8 mouse cellular contexts compared by ENCODE assay signal in the genomic region with DNA sequence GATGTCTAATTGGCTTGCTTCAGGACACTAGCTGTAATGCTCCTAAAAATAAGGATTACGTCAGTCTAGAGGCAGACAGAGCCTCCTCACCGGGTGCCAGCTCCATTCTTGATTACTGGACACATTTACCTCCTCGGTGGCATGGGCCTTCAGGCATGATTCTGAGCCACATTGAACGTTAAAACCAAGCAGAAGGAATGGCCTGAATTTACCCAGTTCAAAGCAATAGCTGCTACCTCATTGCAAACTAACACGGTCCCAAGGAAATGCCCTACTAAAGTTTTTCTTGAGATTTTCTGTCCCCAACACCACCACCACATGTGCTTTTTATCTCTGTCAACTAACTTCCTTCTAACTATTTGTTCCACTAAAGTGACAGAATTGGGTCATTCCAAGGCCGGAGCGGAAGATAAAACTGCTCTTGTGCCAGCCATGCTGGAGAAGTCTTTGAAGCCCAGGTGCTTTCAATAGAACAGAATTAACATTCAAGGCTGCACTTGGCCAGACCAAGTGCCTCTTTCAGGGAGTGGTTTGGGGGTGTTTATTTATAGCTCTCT.
DNase-seq lines count a peak whose midpoint lies in the region; ATAC-seq lines count a peak whose summit lies in the region.

No protein-coding gene starts in this region.

- 22% methylated on average over 7 of the region's 7 CpGs for WGBS in forebrain, embryonic 13.5 days
- 52% methylated on average over 7 of the region's 7 CpGs for whole genome bisulfite sequencing in hindbrain, embryonic 15.5 days
- WGBS in neural tube, embryonic 11.5 days: 65% methylated on average over 7 of the region's 7 CpGs

- ATAC-seq in forebrain, embryonic 13.5 days: peak; percentile 92
- ATAC-seq in hindbrain, embryonic 15.5 days (ENCODE audit: low FRiP score, low read depth): peak; percentile 79
- ATAC-seq in neural tube, embryonic 11.5 days (ENCODE audit: insufficient read depth, low FRiP score, low TSS enrichment): peak; percentile 74
- no peak for ATAC-seq in inflammation-experienced regulatory T-cells, adult 6 months

- H3K9ac ChIP-seq in forebrain, embryonic 13.5 days: no peak overlapping the region
- H3K9ac ChIP-seq in hindbrain, embryonic 15.5 days: no peak overlapping the region
- no peak overlapping the region for H3K9ac ChIP-seq in neural tube, embryonic 11.5 days (ENCODE audit: low read length)

- peaks cover 13% of the 10 kb centered on the region for H3K4me1 ChIP-seq in forebrain, embryonic 13.5 days
- H3K4me1 ChIP-seq in hindbrain, embryonic 15.5 days (replicated peaks): no peaks in the 10 kb centered on the region
- no peaks in the 10 kb centered on the region for H3K4me1 ChIP-seq in neural tube, embryonic 11.5 days (ENCODE audit: control insufficient read depth, insufficient read depth, low read length)

- peak overlapping the region; percentile 72 for H3K27ac ChIP-seq in forebrain, embryonic 13.5 days
- peak overlapping the region; percentile 25; the same call in 1 of the 2 replicates for H3K27ac ChIP-seq in hindbrain, embryonic 15.5 days (replicated peaks)
- H3K27ac ChIP-seq in neural tube, embryonic 11.5 days (ENCODE audit: low read depth, low read length): no peak overlapping the region

- no peak overlapping the region for H3K4me2 ChIP-seq in forebrain, embryonic 13.5 days
- H3K4me2 ChIP-seq in hindbrain, embryonic 15.5 days: no peak overlapping the region
- H3K4me2 ChIP-seq in neural tube, embryonic 11.5 days (ENCODE audit: low read depth): no peak overlapping the region

- no peaks in the 10 kb centered on the region; the same call in 1 of the 2 replicates for H3K9me3 ChIP-seq in forebrain, embryonic 13.5 days (replicated peaks)
- H3K9me3 ChIP-seq in hindbrain, embryonic 15.5 days: no peaks in the 10 kb centered on the region
- no peaks in the 10 kb centered on the region for H3K9me3 ChIP-seq in neural tube, embryonic 11.5 days (ENCODE audit: control insufficient read depth, low read length)

- H3K27me3 ChIP-seq in forebrain, embryonic 13.5 days: no peaks in the 10 kb centered on the region
- no peaks in the 10 kb centered on the region for H3K27me3 ChIP-seq in hindbrain, embryonic 15.5 days
- no peaks in the 10 kb centered on the region for H3K27me3 ChIP-seq in neural tube, embryonic 11.5 days (ENCODE audit: control insufficient read depth, insufficient read depth, low read length)

- no peaks in the 10 kb centered on the region for H3K36me3 ChIP-seq in forebrain, embryonic 13.5 days (ENCODE audit: poor library complexity, severe bottlenecking)
- H3K36me3 ChIP-seq in hindbrain, embryonic 15.5 days: no peaks in the 10 kb centered on the region
- H3K36me3 ChIP-seq in neural tube, embryonic 11.5 days (ENCODE audit: control insufficient read depth, insufficient read depth, low read length): no peaks in the 10 kb centered on the region

- peak; percentile 14 for DNase-seq in kidney, postnatal 14 days
- DNase-seq in kidney, adult 18-20 months: no peak
- DNase-seq in brain, adult 2 months (ENCODE audit: low read depth, low spot score): peak; percentile 93
- DNase-seq in neural tube, embryonic 11.5 days (ENCODE audit: low spot score): no peak
- DNase-seq in thymus, postnatal 36 days: no peak

- H3K4me3 ChIP-seq in forebrain, embryonic 13.5 days: no peak overlapping the region
- H3K4me3 ChIP-seq in hindbrain, embryonic 15.5 days: no peak overlapping the region
- H3K4me3 ChIP-seq in neural tube, embryonic 11.5 days (ENCODE audit: low read depth, low read length): no peak overlapping the region

Comparison
In these comparisons a context has a peak if more than half of its experiments do, and no peak if none do; other contexts are left out.
1. DNase-seq: peak in kidney, postnatal 14 days (single experiment) and brain, adult 2 months (single experiment); none in kidney, adult 18-20 months (single experiment), neural tube, embryonic 11.5 days (single experiment) and thymus, postnatal 36 days (0 of 2).